Mouse (Mus musculus) embryonic fibroblast, embryonic 13.5 days (primary cell): ENCODE measurements around the gene Nfatc2ip. TPM values are rescaled to one million over a fixed set of nuclear protein-coding genes. Genes with fewer than 3 reads are reported as not detected.

Source experiments
- H3K27ac ChIP-seq: 2 replicates; pipeline ENCODE4 v1.5.1; 2012; ENCODE audit warnings: low read length, control low read depth, inconsistent platforms; ENCODE audit not compliant: insufficient read depth
- H3K4me1 ChIP-seq: 2 replicates; pipeline ENCODE4 v1.6.1; 2011; ENCODE audit warnings: low read length; ENCODE audit not compliant: control insufficient read depth, insufficient read depth
- H3K4me3 ChIP-seq: 2 replicates; pipeline ENCODE4 v1.5.1; 2011; ENCODE audit warnings: mild to moderate bottlenecking, control low read depth, low read length; ENCODE audit not compliant: insufficient read depth
- CTCF ChIP-seq: IDR thresholded peaks from 2 replicates; pipeline ENCODE4 v1.5.1; 2011; ENCODE audit warnings: mild to moderate bottlenecking, control low read depth, low read length, moderate library complexity, borderline replicate concordance; ENCODE audit not compliant: insufficient read depth
- POLR2A ChIP-seq: IDR thresholded peaks from 2 replicates; pipeline ENCODE4 v1.6.1; 2011; ENCODE audit warnings: low read depth, mild to moderate bottlenecking, control low read depth, low read length, moderate library complexity
- polyA plus RNA-seq: library from polyadenylated mRNA; stranded (reverse); fragments of >200 nt; gene quantifications from 2 replicates; pipeline ENCODE4 v1.2.4, GENCODE M21; 2011; ENCODE audit warnings: low read depth; ENCODE audit not compliant: missing spikeins, insufficient read length

Nfatc2ip gene
- polyA plus RNA-seq, 1 experiment: 7.4 TPM

DNA sequence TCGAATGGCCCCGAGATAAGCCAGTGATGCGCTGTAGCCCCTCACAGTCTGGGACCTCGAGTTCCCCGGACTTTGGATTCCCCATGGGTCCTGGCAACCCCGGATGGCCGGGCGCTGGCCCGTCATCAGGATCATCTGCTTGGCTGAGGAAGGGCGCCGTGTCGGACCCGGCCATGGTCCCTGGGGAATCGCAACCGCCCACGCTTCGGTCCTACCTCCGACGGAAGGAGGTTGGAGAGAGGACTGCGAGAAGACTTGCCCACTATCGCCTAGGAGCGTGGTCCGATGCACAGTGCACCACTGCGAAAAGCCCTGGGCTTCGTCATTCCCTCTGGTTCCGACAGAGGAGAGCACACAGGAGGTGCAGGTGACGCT, 19.6 kb downstream of the Nfatc2ip start:
- H3K4me1 ChIP-seq: peaks cover 2% of the 10 kb centered on the region; the same call in 1 of the 2 replicates
- TF ChIP-seq CTCF: no peak
- TF ChIP-seq POLR2A: no peak
- H3K27ac ChIP-seq: no peak overlapping the region
- H3K4me3 ChIP-seq: peak overlapping the region; percentile 88

DNA sequence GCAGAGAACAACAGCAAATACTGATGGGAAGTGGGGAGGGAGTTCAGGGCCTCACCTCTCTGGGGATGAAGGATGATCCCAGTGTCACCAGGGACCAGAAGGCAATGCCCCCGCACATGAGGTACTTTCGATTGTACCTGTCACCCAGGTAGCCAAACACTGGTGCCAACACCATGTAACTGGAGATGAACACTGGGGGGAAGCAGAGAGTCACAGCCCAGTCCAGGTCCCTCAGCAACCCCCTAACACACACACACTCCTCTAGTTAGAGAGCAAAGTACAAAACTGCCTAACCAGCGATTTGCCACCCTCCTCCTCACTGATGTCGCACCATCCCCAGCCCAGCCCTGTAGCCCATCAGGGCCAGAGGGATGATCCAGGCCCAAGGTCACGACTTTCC, 21.5 kb downstream of the Nfatc2ip start:
- TF ChIP-seq POLR2A (no peak), CTCF (no peak; the same call in 1 of the 2 replicates)
- Histone ChIP-seq H3K27ac (no peak overlapping the region), H3K4me3 (no peak overlapping the region), H3K4me1 (peaks cover 2% of the 10 kb centered on the region; the same call in 1 of the 2 replicates)

DNA sequence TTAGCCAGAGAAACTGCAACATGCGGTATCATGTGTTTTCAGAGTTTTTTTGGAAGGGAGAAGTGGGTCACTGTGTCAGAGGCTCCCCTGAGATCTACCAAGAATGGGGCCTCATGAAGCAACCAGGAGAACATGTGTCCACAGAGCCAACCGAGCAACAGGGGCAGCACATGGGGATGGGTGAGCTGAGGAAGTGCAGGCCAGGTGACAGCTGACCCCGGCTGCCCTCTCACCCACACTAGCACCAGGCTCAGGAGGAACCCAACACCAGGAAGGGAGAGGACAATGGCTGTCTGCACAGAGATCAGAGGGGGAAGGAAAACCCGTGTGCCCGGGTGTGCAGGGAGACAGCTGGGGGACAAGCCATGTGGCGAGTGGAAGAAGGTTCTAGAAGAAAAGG, 22.0 kb downstream of the Nfatc2ip start:
- H3K4me3 ChIP-seq: no peak overlapping the region
- no peak overlapping the region for H3K27ac ChIP-seq
- peaks cover 2% of the 10 kb centered on the region; the same call in 1 of the 2 replicates for H3K4me1 ChIP-seq
- TF ChIP-seq POLR2A (no peak), CTCF (no peak)

DNA sequence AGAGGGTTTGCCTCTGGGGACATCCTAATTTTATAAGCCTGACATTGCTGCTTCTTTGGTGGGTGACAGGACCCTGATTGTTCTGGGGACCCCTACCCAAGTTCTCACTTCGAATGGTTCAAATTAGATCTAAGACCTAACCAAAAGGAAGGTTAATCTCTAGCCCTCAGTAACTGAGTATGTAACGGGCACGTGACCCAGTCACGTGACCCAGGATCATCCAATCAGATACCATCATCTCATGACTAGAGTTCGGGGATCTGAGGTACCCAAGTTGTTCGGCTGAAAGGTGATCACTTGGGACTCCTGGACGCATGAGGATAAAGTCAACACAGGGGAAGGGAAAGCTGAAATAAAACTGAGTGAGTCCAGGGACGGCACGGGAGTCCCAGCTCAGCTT, 23.5 kb downstream of the Nfatc2ip start:
- Histone ChIP-seq H3K4me3 (no peak overlapping the region), H3K4me1 (peaks cover 2% of the 10 kb centered on the region; the same call in 1 of the 2 replicates), H3K27ac (no peak overlapping the region)
- no peak for TF ChIP-seq CTCF
- no peak for TF ChIP-seq POLR2A

DNA sequence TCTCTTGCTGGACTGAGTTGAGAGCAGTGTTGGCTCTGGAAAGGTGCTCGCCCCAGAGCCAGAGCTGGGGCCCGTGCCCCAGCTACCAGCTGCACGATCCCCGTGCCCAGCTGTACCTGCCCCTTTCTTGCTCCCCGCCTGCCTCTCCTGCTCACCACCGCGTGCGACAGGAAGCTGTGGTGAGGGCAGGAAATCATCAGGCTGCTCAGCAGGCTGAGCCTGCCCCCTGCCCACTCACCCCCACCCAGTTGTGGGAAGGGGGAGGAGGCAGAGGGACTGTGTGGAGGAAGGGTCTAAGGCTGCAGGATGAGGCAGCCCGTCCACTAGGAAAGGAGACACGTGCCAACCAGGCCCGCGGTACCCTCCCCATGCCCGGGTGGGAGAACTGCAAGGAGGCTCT, 27.1 kb downstream of the Nfatc2ip start, which contains the start of gene Lat:
Gene Lat (minus strand): TSS at position 178 of the 400 bp plus-strand sequence.
- no peaks in the 10 kb centered on the region for H3K4me1 ChIP-seq
- H3K27ac ChIP-seq: no peak within 1 kb of the TSS
- no peak for TF ChIP-seq CTCF
- no peak for TF ChIP-seq POLR2A
- no peak within 1 kb of the TSS for H3K4me3 ChIP-seq

DNA sequence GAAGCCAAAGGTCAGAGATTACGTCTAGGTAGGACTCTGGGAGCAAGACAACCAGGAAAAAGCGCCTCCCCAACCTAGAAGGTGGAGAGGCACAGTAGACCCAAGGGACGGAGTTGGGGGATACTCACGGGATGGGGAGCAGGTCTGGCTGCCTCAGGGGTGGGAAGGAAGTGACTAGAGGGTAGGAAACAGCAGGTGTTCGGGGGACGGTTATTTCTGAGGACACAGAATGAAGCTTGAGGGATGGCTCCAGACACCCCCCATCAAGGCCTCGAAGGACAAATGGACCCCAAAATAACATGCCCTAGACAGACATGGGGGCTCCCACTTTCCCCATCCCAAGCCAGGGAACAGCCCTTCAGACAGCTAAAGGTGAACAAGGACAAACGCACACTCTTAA, 28.2 kb downstream of the Nfatc2ip start:
- Histone ChIP-seq H3K4me1 (no peaks in the 10 kb centered on the region), H3K4me3 (no peak overlapping the region), H3K27ac (no peak overlapping the region)
- TF ChIP-seq CTCF: no peak
- TF ChIP-seq POLR2A: no peak

DNA sequence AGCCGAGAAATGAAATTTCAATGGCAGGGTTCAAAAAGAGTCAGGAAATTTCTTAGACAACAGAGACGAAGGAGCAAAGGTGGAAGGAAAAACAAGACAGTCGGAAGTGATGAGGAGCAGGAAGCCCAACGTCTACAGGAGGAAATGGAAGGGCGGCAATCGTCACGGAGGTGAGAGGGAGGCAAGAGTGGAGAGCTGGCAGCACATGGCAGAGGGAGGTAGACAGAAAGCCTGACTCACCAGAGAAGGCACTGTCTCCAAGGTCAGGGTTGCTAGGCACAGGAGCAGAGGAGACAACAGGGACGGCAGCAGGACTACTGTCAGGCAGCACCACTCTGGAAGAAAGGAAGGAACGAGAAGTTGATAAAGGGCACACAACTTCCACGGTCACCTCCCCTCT, 28.9 kb downstream of the Nfatc2ip start:
- H3K27ac ChIP-seq: no peak overlapping the region
- no peaks in the 10 kb centered on the region for H3K4me1 ChIP-seq
- H3K4me3 ChIP-seq: no peak overlapping the region
- no peak for TF ChIP-seq CTCF
- TF ChIP-seq POLR2A: no peak

DNA sequence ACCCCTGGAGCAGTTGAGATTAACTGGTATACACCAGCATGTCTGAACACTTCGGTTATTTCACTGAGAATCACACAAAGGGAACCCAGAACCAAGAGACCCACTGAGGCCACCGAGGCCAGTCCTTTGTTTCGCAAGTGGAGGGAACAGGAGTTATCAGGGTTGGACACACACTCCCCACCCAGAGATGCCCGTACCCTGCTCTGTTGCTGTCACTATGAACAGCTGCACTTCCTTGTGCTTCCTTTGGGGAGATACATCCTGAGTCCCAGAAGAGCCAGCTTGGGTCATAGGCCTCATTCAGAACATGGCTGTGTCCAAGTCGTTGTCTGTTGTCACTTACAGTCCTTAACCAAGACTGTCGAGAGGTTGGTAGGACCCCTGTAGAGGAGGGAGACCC, 33.5 kb downstream of the Nfatc2ip start:
- H3K27ac ChIP-seq: no peak overlapping the region
- H3K4me1 ChIP-seq: no peaks in the 10 kb centered on the region
- H3K4me3 ChIP-seq: no peak overlapping the region
- TF ChIP-seq CTCF (no peak), POLR2A (no peak)

DNA sequence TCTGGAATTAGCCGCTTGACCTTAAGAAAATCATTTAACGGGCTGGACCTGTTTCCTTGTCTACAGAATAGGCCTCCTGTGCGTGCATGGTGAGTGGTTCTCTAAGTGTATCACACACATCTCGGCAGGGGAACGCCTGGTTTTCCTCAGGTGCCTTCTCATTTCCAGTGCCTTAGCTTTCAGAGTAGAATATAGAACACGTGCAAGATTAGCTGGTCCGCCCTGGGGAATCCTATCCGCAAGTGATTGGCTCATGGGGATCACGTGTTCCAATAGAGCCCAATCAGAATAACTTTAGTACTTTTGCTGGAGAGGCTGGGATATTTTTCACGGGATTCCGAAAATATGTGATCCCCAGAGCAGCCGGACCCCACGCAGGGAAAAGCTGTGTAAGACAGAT, 37.5 kb downstream of the Nfatc2ip start:
- no peak overlapping the region for H3K4me3 ChIP-seq
- no peak overlapping the region for H3K27ac ChIP-seq
- H3K4me1 ChIP-seq: no peaks in the 10 kb centered on the region
- TF ChIP-seq POLR2A: no peak
- no peak for TF ChIP-seq CTCF

DNA sequence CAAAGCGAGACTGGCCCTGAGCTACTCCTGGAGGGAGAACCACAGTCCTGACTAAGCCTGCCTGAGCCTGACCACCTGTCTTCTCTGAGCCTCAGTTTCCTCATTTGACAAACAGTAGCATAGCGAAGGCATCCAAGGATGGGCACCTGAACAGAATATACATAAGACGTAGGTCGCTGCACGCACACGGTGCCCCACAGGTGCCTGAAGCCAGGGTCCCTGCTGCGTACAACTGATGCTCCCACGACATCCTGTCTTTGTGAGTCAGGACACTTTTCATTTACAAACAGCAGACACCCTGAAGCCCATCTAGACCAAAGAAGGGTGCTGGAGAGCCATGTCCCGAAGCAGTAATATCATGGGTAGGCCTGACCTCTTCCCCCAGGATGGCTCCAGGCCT, 38.1 kb downstream of the Nfatc2ip start:
- Histone ChIP-seq H3K4me1 (no peaks in the 10 kb centered on the region), H3K27ac (no peak overlapping the region)
- no peak for TF ChIP-seq CTCF
- no peak for TF ChIP-seq POLR2A

DNA sequence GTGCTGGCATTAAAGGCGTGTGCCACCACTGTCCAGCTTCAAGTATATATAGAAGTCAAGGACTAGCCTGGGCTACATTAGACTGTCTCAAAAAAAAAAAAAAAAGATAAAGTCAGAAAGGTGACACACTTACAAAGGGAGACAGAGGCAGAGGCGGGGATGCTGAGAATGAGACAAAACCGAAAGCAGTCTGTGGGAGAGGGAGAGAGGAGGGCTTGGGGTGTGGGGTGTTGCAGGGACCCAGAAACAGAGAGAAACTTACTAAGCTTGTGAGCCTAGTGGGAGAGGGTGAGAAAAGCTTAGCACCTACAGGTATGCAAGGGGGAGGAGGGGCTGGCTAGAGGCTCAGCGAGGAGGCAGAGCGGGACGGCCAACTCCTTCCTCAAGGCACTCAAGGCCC, 38.7 kb downstream of the Nfatc2ip start:
- Histone ChIP-seq H3K4me3 (no peak overlapping the region), H3K27ac (no peak overlapping the region), H3K4me1 (no peaks in the 10 kb centered on the region)
- TF ChIP-seq POLR2A: no peak
- no peak for TF ChIP-seq CTCF

More for the DNA sequence above, 38.1 kb downstream of the Nfatc2ip start:
- H3K4me3 ChIP-seq: no peak overlapping the region
